Mouse (Mus musculus): ENCODE results near the gene Lrrc32. TPM values are rescaled to one million over a fixed set of nuclear protein-coding genes. Genes with fewer than 3 reads are reported as not detected.

Gene Lrrc32
- polyA plus RNA-seq, 1 experiment = 24.3 TPM

GRCm38 (mm10) chr7:98469089-98469488 lies 20.0 kb upstream of the Lrrc32 start:
- Histone ChIP-seq H3K27ac (ENCODE audit: control insufficient read depth, insufficient read depth, low read depth, low read length, poor library complexity) (no peak overlapping the region), H3K4me3 (replicated peaks; ENCODE audit: control insufficient read depth, low read depth, low read length) (no peak overlapping the region), H3K4me1 (ENCODE audit: control insufficient read depth, insufficient read depth, low read length) (no peaks in the 10 kb centered on the region)
- no peak for TF ChIP-seq CTCF (IDR thresholded peaks at IDR 0.05; ENCODE audit: control insufficient read depth, insufficient read depth, low read length)
- no peak for TF ChIP-seq POLR2A (IDR thresholded peaks at IDR 0.05; ENCODE audit: borderline replicate concordance, control insufficient read depth, low read depth, low read length)
- WGBS = 35% methylated on average over 3 of the region's 3 CpGs

- no peak overlapping the region for H3K27ac ChIP-seq (ENCODE audit: control insufficient read depth, insufficient read depth, low read depth, low read length, poor library complexity)
- TF ChIP-seq POLR2A (IDR thresholded peaks at IDR 0.05; ENCODE audit: borderline replicate concordance, control insufficient read depth, low read depth, low read length) (no peak), CTCF (IDR thresholded peaks at IDR 0.05; ENCODE audit: control insufficient read depth, insufficient read depth, low read length) (no peak)
- 74% methylated on average over 2 of the region's 2 CpGs for WGBS
- H3K4me3 ChIP-seq (replicated peaks; ENCODE audit: control insufficient read depth, low read depth, low read length) = no peak overlapping the region
- H3K4me1 ChIP-seq (ENCODE audit: control insufficient read depth, insufficient read depth, low read length) = no peaks in the 10 kb centered on the region
Observed at GRCm38 (mm10) chr7:98472529-98472928, 16.6 kb upstream of the Lrrc32 start.

GRCm38 (mm10) chr7:98474558-98474957 lies 14.5 kb upstream of the Lrrc32 start:
- TF ChIP-seq CTCF (IDR thresholded peaks at IDR 0.05; ENCODE audit: control insufficient read depth, insufficient read depth, low read length) = no peak
- TF ChIP-seq POLR2A (IDR thresholded peaks at IDR 0.05; ENCODE audit: borderline replicate concordance, control insufficient read depth, low read depth, low read length) = no peak
- Histone ChIP-seq H3K27ac (ENCODE audit: control insufficient read depth, insufficient read depth, low read depth, low read length, poor library complexity) (no peak overlapping the region), H3K4me3 (replicated peaks; ENCODE audit: control insufficient read depth, low read depth, low read length) (no peak overlapping the region), H3K4me1 (ENCODE audit: control insufficient read depth, insufficient read depth, low read length) (no peaks in the 10 kb centered on the region)
- 52% methylated on average over 1 of the region's 1 CpGs for WGBS

- WGBS = 87% methylated on average over 4 of the region's 4 CpGs
- Histone ChIP-seq H3K4me1 (ENCODE audit: control insufficient read depth, insufficient read depth, low read length) (no peaks in the 10 kb centered on the region), H3K27ac (ENCODE audit: control insufficient read depth, insufficient read depth, low read depth, low read length, poor library complexity) (no peak overlapping the region), H3K4me3 (replicated peaks; ENCODE audit: control insufficient read depth, low read depth, low read length) (no peak overlapping the region)
- TF ChIP-seq CTCF (IDR thresholded peaks at IDR 0.05; ENCODE audit: control insufficient read depth, insufficient read depth, low read length) (no peak), POLR2A (IDR thresholded peaks at IDR 0.05; ENCODE audit: borderline replicate concordance, control insufficient read depth, low read depth, low read length) (no peak)
Observed at GRCm38 (mm10) chr7:98477153-98477552, 11.9 kb upstream of the Lrrc32 start.

- WGBS = 76% methylated on average over 1 of the region's 1 CpGs
- no peak for TF ChIP-seq CTCF (IDR thresholded peaks at IDR 0.05; ENCODE audit: control insufficient read depth, insufficient read depth, low read length)
- no peak for TF ChIP-seq POLR2A (IDR thresholded peaks at IDR 0.05; ENCODE audit: borderline replicate concordance, control insufficient read depth, low read depth, low read length)
- no peaks in the 10 kb centered on the region for H3K4me1 ChIP-seq (ENCODE audit: control insufficient read depth, insufficient read depth, low read length)
- no peak overlapping the region for H3K4me3 ChIP-seq (replicated peaks; ENCODE audit: control insufficient read depth, low read depth, low read length)
- H3K27ac ChIP-seq (ENCODE audit: control insufficient read depth, insufficient read depth, low read depth, low read length, poor library complexity) = no peak overlapping the region
Observed at GRCm38 (mm10) chr7:98480481-98480880, 8.6 kb upstream of the Lrrc32 start.

- 27% methylated on average over 9 of the region's 9 CpGs for WGBS
- Histone ChIP-seq H3K4me3 (replicated peaks; ENCODE audit: control insufficient read depth, low read depth, low read length) (no peak overlapping the region), H3K27ac (ENCODE audit: control insufficient read depth, insufficient read depth, low read depth, low read length, poor library complexity) (no peak overlapping the region), H3K4me1 (ENCODE audit: control insufficient read depth, insufficient read depth, low read length) (peaks cover 3% of the 10 kb centered on the region; the same call in 1 of the 2 replicates)
- TF ChIP-seq CTCF (IDR thresholded peaks at IDR 0.05; ENCODE audit: control insufficient read depth, insufficient read depth, low read length) (peak; percentile 94), POLR2A (IDR thresholded peaks at IDR 0.05; ENCODE audit: borderline replicate concordance, control insufficient read depth, low read depth, low read length) (no peak)
Observed at GRCm38 (mm10) chr7:98481066-98481734, 7.9 kb upstream of the Lrrc32 start.

- H3K27ac ChIP-seq (ENCODE audit: control insufficient read depth, insufficient read depth, low read depth, low read length, poor library complexity) = no peak overlapping the region
- H3K4me1 ChIP-seq (ENCODE audit: control insufficient read depth, insufficient read depth, low read length) = peaks cover 4% of the 10 kb centered on the region; the same call in 1 of the 2 replicates
- 84% methylated on average over 8 of the region's 8 CpGs for WGBS
- TF ChIP-seq POLR2A (IDR thresholded peaks at IDR 0.05; ENCODE audit: borderline replicate concordance, control insufficient read depth, low read depth, low read length) (no peak), CTCF (IDR thresholded peaks at IDR 0.05; ENCODE audit: control insufficient read depth, insufficient read depth, low read length) (no peak)
- no peak overlapping the region for H3K4me3 ChIP-seq (replicated peaks; ENCODE audit: control insufficient read depth, low read depth, low read length)
Observed at GRCm38 (mm10) chr7:98481861-98482260, 7.2 kb upstream of the Lrrc32 start.

- Histone ChIP-seq H3K4me1 (ENCODE audit: control insufficient read depth, insufficient read depth, low read length) (peaks cover 4% of the 10 kb centered on the region; the same call in 1 of the 2 replicates), H3K27ac (ENCODE audit: control insufficient read depth, insufficient read depth, low read depth, low read length, poor library complexity) (0 out of 2 replicates have a peak overlapping the region, but pooled peaks have one; percentile 0), H3K4me3 (replicated peaks; ENCODE audit: control insufficient read depth, low read depth, low read length) (no peak overlapping the region)
- WGBS = 82% methylated on average over 12 of the region's 12 CpGs
- TF ChIP-seq POLR2A (IDR thresholded peaks at IDR 0.05; ENCODE audit: borderline replicate concordance, control insufficient read depth, low read depth, low read length) = no peak
- TF ChIP-seq CTCF (IDR thresholded peaks at IDR 0.05; ENCODE audit: control insufficient read depth, insufficient read depth, low read length) = no peak
Observed at GRCm38 (mm10) chr7:98482551-98483267, 6.4 kb upstream of the Lrrc32 start.

All from bone marrow, adult 2 months (tissue).